Mouse (Mus musculus): ENCODE data around the gene Cox6b2. TPM values are rescaled to one million over a fixed set of nuclear protein-coding genes. Genes with fewer than 3 reads are reported as not detected.

Gene Cox6b2
- polyA plus RNA-seq, 1 experiment from 2014 or later = 68.7 TPM

DNA sequence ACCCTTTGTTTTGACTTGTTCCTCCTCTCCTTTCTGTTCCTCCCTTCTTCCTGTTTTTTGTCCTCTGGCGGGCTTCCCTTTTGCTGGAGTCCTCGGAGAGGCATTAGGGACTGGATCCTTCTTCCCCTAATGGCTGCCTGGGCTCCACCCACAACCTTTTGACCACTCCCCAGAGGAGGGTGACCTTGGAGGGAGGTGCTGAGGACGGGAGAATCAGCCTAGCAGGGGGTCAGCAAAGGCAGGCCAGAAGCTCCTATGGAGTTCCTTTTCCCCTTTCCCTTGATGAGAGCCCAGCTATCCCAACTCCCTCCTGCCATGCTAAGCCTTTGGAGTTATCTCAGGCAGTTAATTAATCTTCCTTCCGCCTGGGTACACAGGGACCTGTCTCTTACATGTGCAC, 11.7 kb downstream of the Cox6b2 start:
- Histone ChIP-seq H3K9me3 (ENCODE audit: low read length) (no peaks in the 10 kb centered on the region), H3K36me3 (replicated peaks; ENCODE audit: insufficient read depth, low read length) (peaks cover 35% of the 10 kb centered on the region), H3K27ac (ENCODE audit: low read depth) (peak overlapping the region; percentile 94), H3K27me3 (ENCODE audit: insufficient read depth, low read length) (no peaks in the 10 kb centered on the region), H3K4me1 (ENCODE audit: insufficient read depth) (peaks cover 50% of the 10 kb centered on the region), H3K4me3 (ENCODE audit: low read depth, low read length) (peak overlapping the region; percentile 96), H3K9ac (replicated peaks) (peak overlapping the region; percentile 89), H3K4me2 (ENCODE audit: low read depth, low read length) (peak overlapping the region; percentile 96)
- DNase-seq = peak; percentile 79
- ATAC-seq = no peak
- TF ChIP-seq EP300 (IDR thresholded peaks at IDR 0.05; ENCODE audit: low read depth) (no peak), CTCF (IDR thresholded peaks at IDR 0.05; ENCODE audit: low read depth) (no peak)
- WGBS (ENCODE audit: insufficient replicate concordance) = 7% methylated on average over 4 of the region's 4 CpGs

DNA sequence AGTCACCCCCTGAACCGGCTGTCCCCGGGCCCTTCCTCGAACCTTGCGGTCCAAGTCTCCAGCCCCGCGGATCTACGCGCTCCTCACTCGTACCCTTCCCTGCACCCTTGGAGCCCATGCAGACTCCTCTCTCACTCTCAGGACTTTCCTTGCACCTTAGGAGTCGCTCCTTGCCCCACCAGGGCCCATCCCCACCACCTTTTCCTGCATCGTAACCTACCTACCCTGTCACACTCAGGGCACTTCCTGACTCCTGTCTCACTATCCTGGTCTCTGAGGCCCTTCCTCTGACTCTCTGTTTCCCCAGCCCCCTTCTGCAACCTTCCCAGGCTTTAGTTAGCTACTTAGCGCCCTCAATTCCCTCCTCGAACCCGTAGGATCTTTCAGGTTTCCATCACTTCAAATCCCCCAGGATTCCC, 12.6 kb downstream of the Cox6b2 start:
- peak overlapping the region; percentile 96 for H3K4me2 ChIP-seq (ENCODE audit: low read depth, low read length)
- H3K9me3 ChIP-seq (ENCODE audit: low read length) = no peaks in the 10 kb centered on the region
- peaks cover 27% of the 10 kb centered on the region for H3K36me3 ChIP-seq (replicated peaks; ENCODE audit: insufficient read depth, low read length)
- H3K4me1 ChIP-seq (ENCODE audit: insufficient read depth) = peaks cover 45% of the 10 kb centered on the region
- WGBS (ENCODE audit: insufficient replicate concordance) = 0% methylated on average over 9 of the region's 14 CpGs
- TF ChIP-seq EP300 (IDR thresholded peaks at IDR 0.05; ENCODE audit: low read depth) (no peak), CTCF (IDR thresholded peaks at IDR 0.05; ENCODE audit: low read depth) (no peak)
- ATAC-seq (peak; percentile 1), DNase-seq (no peak)
- no peaks in the 10 kb centered on the region for H3K27me3 ChIP-seq (ENCODE audit: insufficient read depth, low read length)
- H3K4me3 ChIP-seq (ENCODE audit: low read depth, low read length) = peak overlapping the region; percentile 96
- peak overlapping the region; percentile 94 for H3K27ac ChIP-seq (ENCODE audit: low read depth)
- peak overlapping the region; percentile 89 for H3K9ac ChIP-seq (replicated peaks)

DNA sequence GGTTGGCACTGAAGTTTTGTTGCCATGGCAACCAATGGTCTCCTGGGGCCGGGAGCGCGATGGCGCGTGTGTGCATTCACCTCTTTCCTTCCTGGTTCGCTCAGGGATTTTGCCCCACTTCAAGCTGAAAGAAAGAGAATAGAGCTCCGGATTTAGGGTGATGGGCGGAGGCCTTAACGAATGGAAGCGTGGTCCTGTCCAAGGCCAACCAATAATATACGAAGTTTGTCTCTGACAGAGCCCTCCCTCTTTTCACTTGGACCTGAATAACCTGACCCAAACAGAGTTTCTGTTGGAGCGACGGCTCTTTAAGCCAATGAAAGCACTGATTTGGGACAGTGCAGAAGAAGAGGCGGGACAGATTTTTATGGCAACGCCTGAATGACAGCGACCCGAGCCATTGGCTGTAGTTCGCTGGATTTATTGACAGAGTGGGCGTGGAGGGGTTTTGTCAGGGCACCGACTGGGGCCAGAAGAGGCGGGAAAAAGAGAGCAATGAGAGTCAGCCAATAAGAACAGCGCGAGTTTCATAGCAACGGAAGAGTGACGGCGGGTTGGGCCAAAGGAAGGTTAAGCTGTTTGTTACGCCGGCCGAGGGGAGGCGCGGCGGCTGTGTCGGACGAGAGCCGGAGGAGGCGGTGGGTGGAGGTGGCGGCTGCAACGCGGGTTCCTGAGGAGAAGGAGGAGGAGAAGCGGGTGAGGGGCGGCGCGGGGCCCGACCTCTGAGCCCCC, 13.2 kb downstream of the Cox6b2 start, which contains the start of gene Kmt5c:
Gene Kmt5c, plus strand, starts transcription at position 572 of the 732 bp plus-strand sequence.
- under 1% methylated on average over 41 of the region's 44 CpGs for WGBS (ENCODE audit: insufficient replicate concordance)
- no peaks in the 10 kb centered on the region for H3K9me3 ChIP-seq (ENCODE audit: low read length)
- H3K4me1 ChIP-seq (ENCODE audit: insufficient read depth) = peaks cover 42% of the 10 kb centered on the region
- H3K4me3 ChIP-seq (ENCODE audit: low read depth, low read length) = peak within 1 kb of the TSS; percentile 96
- peak; percentile 94 for DNase-seq
- peak within 1 kb of the TSS; percentile 96 for H3K4me2 ChIP-seq (ENCODE audit: low read depth, low read length)
- H3K27me3 ChIP-seq (ENCODE audit: insufficient read depth, low read length) = no peaks in the 10 kb centered on the region
- ATAC-seq = peak; percentile 90
- H3K9ac ChIP-seq (replicated peaks) = peak within 1 kb of the TSS; percentile 89
- peaks cover 23% of the 10 kb centered on the region for H3K36me3 ChIP-seq (replicated peaks; ENCODE audit: insufficient read depth, low read length)
- H3K27ac ChIP-seq (ENCODE audit: low read depth) = peak within 1 kb of the TSS; percentile 94
- TF ChIP-seq EP300 (IDR thresholded peaks at IDR 0.05; ENCODE audit: low read depth) (peak; percentile 85), CTCF (IDR thresholded peaks at IDR 0.05; ENCODE audit: low read depth) (peak; percentile 48)

DNA sequence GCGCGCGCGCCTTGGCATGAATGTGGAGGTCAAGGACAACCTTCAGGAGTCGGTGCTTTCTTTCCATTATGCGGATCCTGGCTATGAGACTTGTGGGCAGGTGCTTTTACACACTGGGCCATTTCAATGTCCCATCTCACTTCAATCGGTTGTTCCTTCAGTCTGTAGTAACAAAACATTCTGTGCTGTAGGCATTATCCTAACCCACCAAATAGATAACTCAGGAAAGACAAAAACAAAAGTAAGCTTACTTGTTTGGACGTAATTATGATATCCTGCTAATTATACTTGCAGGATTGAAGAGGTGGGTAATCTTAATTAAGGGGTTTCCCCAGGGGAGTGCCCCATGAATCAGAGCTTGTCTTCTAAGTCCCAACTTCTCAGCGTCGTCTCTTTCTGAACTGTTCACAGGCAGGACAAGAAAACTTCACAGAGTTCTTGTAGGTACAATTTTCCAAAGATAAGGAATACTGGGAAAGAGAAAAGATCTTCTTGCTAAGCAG, 13.8 kb downstream of the Cox6b2 start:
- Histone ChIP-seq H3K4me1 (ENCODE audit: insufficient read depth) (peaks cover 40% of the 10 kb centered on the region), H3K4me3 (ENCODE audit: low read depth, low read length) (peak overlapping the region; percentile 96), H3K9me3 (ENCODE audit: low read length) (no peaks in the 10 kb centered on the region), H3K36me3 (replicated peaks; ENCODE audit: insufficient read depth, low read length) (peaks cover 17% of the 10 kb centered on the region), H3K27me3 (ENCODE audit: insufficient read depth, low read length) (no peaks in the 10 kb centered on the region), H3K9ac (replicated peaks) (no peak overlapping the region), H3K4me2 (ENCODE audit: low read depth, low read length) (peak overlapping the region; percentile 96), H3K27ac (ENCODE audit: low read depth) (peak overlapping the region; percentile 72)
- TF ChIP-seq EP300 (IDR thresholded peaks at IDR 0.05; ENCODE audit: low read depth) = no peak
- TF ChIP-seq CTCF (IDR thresholded peaks at IDR 0.05; ENCODE audit: low read depth) = no peak
- ATAC-seq = no peak
- no peak for DNase-seq
- 53% methylated on average over 10 of the region's 10 CpGs for WGBS (ENCODE audit: insufficient replicate concordance)

DNA sequence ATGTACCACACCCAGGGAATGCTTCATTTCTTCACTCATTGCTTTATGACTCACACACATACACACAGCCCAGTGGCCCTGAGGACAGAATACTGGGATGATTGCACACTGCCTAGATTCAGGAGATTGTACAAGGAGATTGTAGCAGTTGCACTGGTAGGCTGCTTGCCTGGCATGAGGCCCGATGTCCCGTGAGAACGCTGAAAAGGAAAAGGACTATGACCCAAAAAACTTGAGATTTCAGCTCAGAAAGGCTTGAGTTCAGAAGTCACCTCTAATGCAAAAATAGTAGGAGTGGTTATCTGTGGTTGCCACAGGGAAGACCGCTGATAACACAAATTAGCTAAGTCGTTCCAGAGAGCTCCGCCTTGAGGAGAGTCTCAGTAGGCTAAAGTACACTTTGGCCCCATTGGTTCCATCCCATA, 19.9 kb downstream of the Cox6b2 start:
- H3K9me3 ChIP-seq (ENCODE audit: low read length) = no peaks in the 10 kb centered on the region
- H3K4me3 ChIP-seq (ENCODE audit: low read depth, low read length) = no peak overlapping the region
- 0 out of 2 replicates have a peak overlapping the region, but pooled peaks have one; percentile 20 for H3K4me2 ChIP-seq (ENCODE audit: low read depth, low read length)
- no peaks in the 10 kb centered on the region for H3K27me3 ChIP-seq (ENCODE audit: insufficient read depth, low read length)
- peaks cover 6% of the 10 kb centered on the region for H3K4me1 ChIP-seq (ENCODE audit: insufficient read depth)
- H3K27ac ChIP-seq (ENCODE audit: low read depth) = no peak overlapping the region
- TF ChIP-seq EP300 (IDR thresholded peaks at IDR 0.05; ENCODE audit: low read depth) (peak; percentile 55), CTCF (IDR thresholded peaks at IDR 0.05; ENCODE audit: low read depth) (peak; percentile 51)
- H3K9ac ChIP-seq (replicated peaks) = no peak overlapping the region
- no peaks in the 10 kb centered on the region for H3K36me3 ChIP-seq (replicated peaks; ENCODE audit: insufficient read depth, low read length)
- 20% methylated on average over 6 of the region's 6 CpGs for WGBS (ENCODE audit: insufficient replicate concordance)
- no peak for DNase-seq
- ATAC-seq = peak; percentile 48; the same call in 1 of the 2 replicates

DNA sequence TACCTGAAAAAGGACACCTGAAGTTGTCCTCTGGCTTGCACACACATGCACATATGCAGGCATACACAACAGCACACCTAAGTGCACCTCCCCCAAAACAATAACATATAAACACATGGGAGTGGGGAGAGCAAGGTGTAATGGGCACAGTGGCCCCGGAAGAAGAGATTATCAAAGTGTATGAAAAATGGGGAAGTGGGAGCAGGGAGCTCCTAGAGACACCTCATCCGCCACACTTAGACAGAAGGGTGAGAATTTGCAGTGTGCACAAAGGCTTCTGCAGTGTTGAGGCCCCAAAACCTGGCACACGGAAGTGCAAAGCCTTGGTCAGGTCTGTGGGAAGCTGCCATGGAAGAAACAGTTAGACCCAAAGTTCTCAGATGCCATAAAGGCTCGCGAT, 21.8 kb downstream of the Cox6b2 start:
- TF ChIP-seq CTCF (IDR thresholded peaks at IDR 0.05; ENCODE audit: low read depth) (no peak), EP300 (IDR thresholded peaks at IDR 0.05; ENCODE audit: low read depth) (no peak)
- DNase-seq (no peak), ATAC-seq (no peak)

More for the DNA sequence above, 21.8 kb downstream of the Cox6b2 start:
- Histone ChIP-seq H3K9me3 (ENCODE audit: low read length) (no peaks in the 10 kb centered on the region), H3K27me3 (ENCODE audit: insufficient read depth, low read length) (no peaks in the 10 kb centered on the region), H3K9ac (replicated peaks) (no peak overlapping the region), H3K27ac (ENCODE audit: low read depth) (no peak overlapping the region), H3K4me2 (ENCODE audit: low read depth, low read length) (no peak overlapping the region), H3K4me1 (ENCODE audit: insufficient read depth) (peaks cover 6% of the 10 kb centered on the region), H3K4me3 (ENCODE audit: low read depth, low read length) (no peak overlapping the region), H3K36me3 (replicated peaks; ENCODE audit: insufficient read depth, low read length) (no peaks in the 10 kb centered on the region)
- 57% methylated on average over 5 of the region's 5 CpGs for WGBS (ENCODE audit: insufficient replicate concordance)

All from liver, postnatal 0 days (tissue).